Mouse (Mus musculus): ENCODE data around the gene Rnf180.
"Not testable (repeated sequence)": the region's sequence is repeated elsewhere in the genome, so short reads cannot be mapped to it uniquely, and the experiment has no call there.

Gene Rnf180

GRCm38 (mm10) chr13:105294715-105295114 is at the start of gene Rnf180:
TSS of gene Rnf180 (minus strand) at chr13:105294815.
- DNase-seq (ENCODE audit: low read depth, low spot score), result no peak

- no peak for DNase-seq (ENCODE audit: low read depth, low spot score)
These were observed 36.8 kb upstream of the Rnf180 start for GRCm38 (mm10) chr13:105331199-105331968.

GRCm38 (mm10) chr13:105326946-105327345 is 32.3 kb upstream of the Rnf180 start:
- no peak for DNase-seq (ENCODE audit: low read depth, low spot score)

GRCm38 (mm10) chr13:105316926-105317325 is 22.3 kb upstream of the Rnf180 start:
- DNase-seq (ENCODE audit: low read depth, low spot score), result no peak

GRCm38 (mm10) chr13:105316009-105316408 is 21.4 kb upstream of the Rnf180 start:
- no peak for DNase-seq (ENCODE audit: low read depth, low spot score)

- DNase-seq (ENCODE audit: low read depth, low spot score), result no peak
These were observed 18.1 kb upstream of the Rnf180 start for GRCm38 (mm10) chr13:105312763-105313162.

- DNase-seq (ENCODE audit: low read depth, low spot score), result not testable (repeated sequence)
These were observed 15.9 kb upstream of the Rnf180 start for GRCm38 (mm10) chr13:105310562-105310961.

GRCm38 (mm10) chr13:105305513-105305912 is 10.9 kb upstream of the Rnf180 start:
- DNase-seq (ENCODE audit: low read depth, low spot score), result no peak

GRCm38 (mm10) chr13:105304054-105304453 is 9.4 kb upstream of the Rnf180 start:
- DNase-seq (ENCODE audit: low read depth, low spot score), result no peak

GRCm38 (mm10) chr13:105300009-105300346 is 5.4 kb upstream of the Rnf180 start:
- no peak for DNase-seq (ENCODE audit: low read depth, low spot score)

GRCm38 (mm10) chr13:105299162-105300008 is 4.8 kb upstream of the Rnf180 start:
- no peak for DNase-seq (ENCODE audit: low read depth, low spot score)

- no peak for DNase-seq (ENCODE audit: low read depth, low spot score)
These were observed 591 bp downstream of the Rnf180 start for GRCm38 (mm10) chr13:105293781-105294667.

- no peak for DNase-seq (ENCODE audit: low read depth, low spot score)
These were observed 2.8 kb downstream of the Rnf180 start for GRCm38 (mm10) chr13:105291816-105292215.

GRCm38 (mm10) chr13:105290594-105290993 is 4.0 kb downstream of the Rnf180 start:
- DNase-seq (ENCODE audit: low read depth, low spot score), result no peak

GRCm38 (mm10) chr13:105290021-105290420 is 4.6 kb downstream of the Rnf180 start:
- DNase-seq (ENCODE audit: low read depth, low spot score), result no peak

- DNase-seq (ENCODE audit: low read depth, low spot score), result no peak
These were observed 15.1 kb downstream of the Rnf180 start for GRCm38 (mm10) chr13:105279397-105280018.

- no peak for DNase-seq (ENCODE audit: low read depth, low spot score)
These were observed 24.1 kb downstream of the Rnf180 start for GRCm38 (mm10) chr13:105270394-105271094.

- DNase-seq (ENCODE audit: low read depth, low spot score), result no peak
These were observed 27.2 kb downstream of the Rnf180 start for GRCm38 (mm10) chr13:105267464-105267863.

GRCm38 (mm10) chr13:105266746-105267145 is 27.9 kb downstream of the Rnf180 start:
- DNase-seq (ENCODE audit: low read depth, low spot score), result peak; percentile 25

GRCm38 (mm10) chr13:105256757-105257433 is 37.7 kb downstream of the Rnf180 start:
- DNase-seq (ENCODE audit: low read depth, low spot score), result no peak

All from retina, adult 2 months (tissue).